Mouse (Mus musculus) thymus, postnatal 14 days (tissue): ENCODE data around the gene Cfap126.
"Not testable (repeated sequence)": the region's sequence is repeated elsewhere in the genome, so short reads cannot be mapped to it uniquely, and the experiment has no call there.

Experiments
- DNase-seq: peaks from one replicate; pipeline ENCODE4 v3.0.0; 2021

The Cfap126 gene

GRCm38 (mm10) chr1:171130971-171131370, 17.3 kb downstream of the Cfap126 start:
- no peak for DNase-seq

DNA sequence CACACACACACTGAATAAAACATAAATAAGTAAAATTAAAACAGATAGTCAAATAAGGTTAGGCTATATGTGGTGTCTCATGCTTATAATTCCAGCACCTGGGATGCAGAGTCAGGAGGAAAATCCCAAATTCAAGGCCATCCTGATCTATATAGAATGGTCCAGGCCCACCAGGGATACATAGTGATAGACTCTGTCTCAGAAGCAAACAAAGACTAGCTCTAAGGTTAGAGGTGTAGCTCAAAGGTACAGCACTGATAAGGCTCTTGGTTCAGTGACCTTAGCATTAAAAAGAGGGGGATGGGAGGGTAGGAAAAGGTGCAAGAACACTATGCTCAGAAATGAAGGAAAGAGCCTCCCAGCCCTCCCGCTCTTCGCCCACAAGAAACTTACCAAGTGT, 21.9 kb downstream of the Cfap126 start:
- no peak for DNase-seq

DNA sequence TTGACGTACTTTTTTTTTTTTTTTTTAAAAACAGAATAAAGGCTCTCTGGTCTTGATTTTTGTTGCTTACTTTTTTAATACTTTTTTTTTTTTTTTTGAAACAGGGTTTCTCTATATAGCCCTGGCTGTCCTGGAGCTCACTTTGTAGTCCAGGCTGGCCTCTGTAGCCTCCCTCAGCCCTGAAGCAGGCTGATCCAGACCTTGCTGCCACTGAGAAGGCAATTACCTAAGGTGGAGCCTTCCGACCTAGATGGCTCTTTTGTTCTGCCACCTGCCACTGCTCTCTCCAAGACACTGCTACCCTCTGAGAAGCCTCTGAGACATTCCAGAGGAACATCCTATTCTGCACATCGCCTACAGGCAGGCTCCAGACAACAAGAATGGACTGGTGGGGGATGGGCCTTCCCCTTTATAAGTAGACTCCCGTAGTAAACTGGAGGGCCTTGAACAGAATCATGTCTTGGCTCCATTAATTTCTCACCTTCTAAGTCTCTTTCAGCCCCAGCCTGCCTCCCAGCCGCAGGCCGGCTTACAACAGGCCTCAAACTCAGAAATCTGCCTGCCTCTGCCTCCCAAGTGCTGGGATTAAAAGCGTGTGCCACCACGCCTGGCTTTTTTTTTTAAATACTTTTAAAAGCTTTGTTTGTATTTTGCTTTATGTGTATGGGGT, 23.9 kb downstream of the Cfap126 start:
- not testable (repeated sequence) for DNase-seq

DNA sequence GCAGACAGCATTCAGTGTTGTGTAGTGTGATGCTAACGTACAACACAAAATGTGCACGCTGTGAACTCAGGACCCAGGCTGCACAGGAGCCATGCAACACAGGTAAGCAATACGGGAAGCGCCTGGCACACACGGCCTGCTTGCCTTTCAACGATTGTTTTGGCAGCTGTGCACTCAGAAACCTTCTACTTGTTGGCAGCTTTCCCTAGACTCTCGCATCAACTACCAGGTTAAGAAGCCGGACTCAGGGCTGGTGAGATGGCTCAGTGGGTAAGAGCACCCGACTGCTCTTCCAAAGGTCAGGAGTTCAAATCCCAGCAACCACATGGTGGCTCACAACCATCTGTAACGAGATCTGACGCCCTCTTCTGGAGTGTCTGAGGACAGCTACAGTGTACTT, 29.3 kb downstream of the Cfap126 start:
- DNase-seq: not testable (repeated sequence)

DNA sequence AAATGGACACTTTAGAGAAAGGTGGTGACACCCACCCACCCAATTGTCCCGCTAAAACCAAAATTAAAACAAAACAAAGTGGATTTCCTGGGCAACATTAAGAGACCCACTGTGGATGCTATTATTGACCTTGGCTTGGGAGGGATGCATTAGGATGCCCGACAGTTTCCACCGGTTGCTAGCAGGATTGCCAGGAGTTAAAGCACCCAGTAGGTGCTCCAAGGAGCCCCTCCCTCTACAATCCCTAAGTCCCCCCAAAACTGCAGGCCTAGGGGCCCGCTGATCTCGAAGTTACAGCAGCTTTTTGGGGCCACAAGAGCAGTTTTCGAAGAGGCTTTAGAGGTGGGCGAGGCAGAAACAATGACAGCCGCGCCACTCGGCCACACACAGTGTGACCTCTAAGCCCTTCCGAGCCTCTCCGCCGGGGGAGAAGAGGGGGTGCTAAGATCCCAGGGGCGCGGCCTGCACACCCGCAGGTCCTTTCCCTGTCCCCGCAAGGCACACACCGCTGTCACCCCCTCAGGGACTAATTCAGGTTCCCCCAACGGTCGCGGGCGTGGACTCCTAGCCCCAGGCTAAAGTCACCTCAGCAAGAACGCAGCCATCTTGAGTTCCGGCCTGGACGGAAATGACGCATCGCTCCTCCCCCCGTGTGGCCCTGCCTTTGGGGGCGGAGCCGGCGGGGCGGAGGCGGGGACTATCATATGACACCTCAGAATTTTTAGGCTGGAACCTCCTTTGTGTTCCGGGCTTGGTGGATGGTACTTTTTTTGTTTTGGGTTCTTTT, 36.4 kb downstream of the Cfap126 start, which contains the start of the genes Sdhc and Mpz:
Gene Sdhc, minus strand, starts transcription at position 630 of the 787 bp plus-strand sequence.
Gene Mpz, plus strand, starts transcription at position 738 of the 787 bp plus-strand sequence.
- DNase-seq: peak; percentile 97

DNA sequence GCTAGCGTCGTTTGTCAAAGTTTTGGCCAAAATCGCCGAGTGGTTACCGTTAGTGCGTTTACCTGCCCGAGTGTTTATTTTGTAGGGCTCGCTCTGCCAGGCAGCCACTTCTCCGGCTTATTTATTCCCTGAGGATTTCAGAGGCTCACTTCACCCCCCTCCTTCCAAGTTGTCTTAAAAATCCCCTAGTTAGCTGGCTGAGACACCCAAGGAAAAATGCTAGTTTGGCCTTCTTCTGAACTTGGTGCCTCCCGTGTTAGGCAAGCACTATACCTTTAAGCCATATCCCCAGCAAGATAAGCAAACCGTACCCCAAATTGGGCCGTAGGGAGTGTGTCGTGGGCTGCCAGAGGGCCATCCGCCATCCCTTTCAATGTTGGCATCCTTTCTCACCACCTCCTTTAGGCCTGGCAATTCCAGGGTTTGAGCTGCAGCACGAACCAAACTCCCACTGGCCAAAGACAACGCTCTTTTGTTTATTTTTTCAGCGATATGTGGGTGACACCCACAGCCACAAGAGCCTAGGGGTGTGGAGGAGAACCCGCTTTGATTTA, 37.2 kb downstream of the Cfap126 start:
- no peak for DNase-seq

DNA sequence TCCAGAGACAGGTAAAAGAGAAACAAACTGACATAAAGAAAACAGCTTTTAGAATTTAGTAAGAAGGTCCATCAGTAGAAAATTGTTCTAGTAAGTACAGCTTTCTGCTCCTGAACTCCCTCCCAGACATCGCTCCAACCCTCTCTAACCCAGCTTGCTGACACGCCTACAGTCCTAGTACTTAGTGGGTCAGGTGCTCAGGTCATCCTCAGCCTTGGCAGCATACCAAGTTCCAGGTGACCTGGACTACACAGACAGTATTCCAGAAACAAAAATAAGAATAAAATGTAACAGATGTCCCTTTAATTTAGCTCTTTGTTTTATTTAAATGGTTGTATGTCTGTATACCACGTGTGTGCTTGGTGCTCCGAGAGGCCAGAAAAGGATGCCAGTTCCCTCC, 38.2 kb downstream of the Cfap126 start:
- no peak for DNase-seq

- DNase-seq: no peak
Measured at GRCm38 (mm10) chr1:171156644-171157043, 42.9 kb downstream of the Cfap126 start.

DNA sequence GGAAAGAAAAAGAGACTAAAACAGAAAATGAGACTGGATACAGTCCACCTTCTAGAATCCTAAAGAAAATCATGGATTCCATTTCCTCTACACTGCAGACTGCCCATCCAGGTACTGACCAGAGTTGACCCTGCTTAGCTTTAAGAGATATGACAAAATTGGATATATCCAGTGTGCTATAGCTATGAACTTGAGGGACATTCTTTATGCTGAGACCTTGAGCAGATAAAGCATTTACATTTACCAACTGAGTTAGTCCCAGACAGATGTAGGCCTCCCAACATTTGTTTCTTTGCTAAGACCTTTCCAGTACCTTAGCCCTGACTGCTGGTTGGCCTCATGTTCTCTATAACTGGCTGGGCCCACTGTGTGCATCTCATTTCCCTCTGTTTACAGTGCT, 44.2 kb downstream of the Cfap126 start:
- DNase-seq: no peak

- no peak for DNase-seq
Measured at GRCm38 (mm10) chr1:171159485-171159975, 45.8 kb downstream of the Cfap126 start.

- DNase-seq: no peak
Measured at GRCm38 (mm10) chr1:171162526-171162925, 48.8 kb downstream of the Cfap126 start.

DNA sequence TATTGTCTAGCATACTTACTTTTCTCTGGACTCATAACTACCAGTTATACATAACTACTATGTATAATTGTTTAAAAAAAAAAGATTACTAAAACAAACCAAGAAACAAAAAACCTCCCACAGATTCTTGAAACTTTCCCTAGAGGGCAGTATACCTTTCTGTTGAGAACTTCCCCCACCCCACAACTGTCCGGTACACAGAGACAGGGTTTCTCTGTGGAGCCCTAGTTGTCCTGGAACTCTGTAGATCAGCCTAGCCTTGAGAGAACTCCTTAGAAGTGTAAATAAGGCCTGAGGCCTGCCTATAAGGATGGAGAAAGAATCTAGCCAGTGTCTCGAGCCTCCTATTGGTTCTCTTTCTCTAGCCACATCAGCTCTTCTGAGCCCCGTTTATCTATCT, 50.5 kb downstream of the Cfap126 start:
- DNase-seq: no peak

DNA sequence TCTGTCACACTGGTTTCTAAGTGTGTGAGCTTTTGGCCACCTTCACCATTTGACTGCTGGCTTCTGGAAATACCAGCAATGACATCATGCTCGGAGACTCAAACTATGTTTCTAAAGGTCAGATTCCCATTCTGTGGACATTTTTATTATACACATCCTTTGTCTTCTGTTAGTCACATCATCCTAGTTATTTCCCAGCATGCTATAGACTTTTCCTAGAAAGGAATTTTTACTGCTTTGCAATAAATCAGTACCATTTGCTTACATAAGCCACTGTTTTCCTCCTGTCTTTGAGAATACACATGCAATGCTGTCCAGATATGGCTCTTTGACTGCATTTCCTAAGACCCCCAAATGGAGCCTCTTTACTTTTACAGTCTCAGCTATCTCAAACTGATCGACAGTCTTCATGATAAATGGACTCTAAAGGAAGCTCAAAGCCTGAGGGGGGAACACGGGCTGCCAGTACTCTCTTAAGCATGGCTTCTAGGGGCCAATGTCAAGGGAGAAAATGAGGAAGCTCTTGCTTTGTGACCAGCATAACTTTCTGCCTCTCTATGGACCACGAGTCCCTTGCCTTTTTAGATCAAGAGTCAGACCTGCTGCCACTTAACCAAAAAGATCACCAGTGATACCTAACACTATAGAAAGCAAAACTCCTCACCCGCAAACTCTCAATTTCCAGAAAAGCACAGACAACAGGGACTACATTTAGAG, 52.1 kb downstream of the Cfap126 start:
- DNase-seq: no peak

GRCm38 (mm10) chr1:171168906-171169305, 55.2 kb downstream of the Cfap126 start:
- DNase-seq: no peak

- DNase-seq: no peak
Measured at GRCm38 (mm10) chr1:171169913-171170312, 56.2 kb downstream of the Cfap126 start.

GRCm38 (mm10) chr1:171171138-171171537, 57.4 kb downstream of the Cfap126 start:
- DNase-seq: no peak

DNA sequence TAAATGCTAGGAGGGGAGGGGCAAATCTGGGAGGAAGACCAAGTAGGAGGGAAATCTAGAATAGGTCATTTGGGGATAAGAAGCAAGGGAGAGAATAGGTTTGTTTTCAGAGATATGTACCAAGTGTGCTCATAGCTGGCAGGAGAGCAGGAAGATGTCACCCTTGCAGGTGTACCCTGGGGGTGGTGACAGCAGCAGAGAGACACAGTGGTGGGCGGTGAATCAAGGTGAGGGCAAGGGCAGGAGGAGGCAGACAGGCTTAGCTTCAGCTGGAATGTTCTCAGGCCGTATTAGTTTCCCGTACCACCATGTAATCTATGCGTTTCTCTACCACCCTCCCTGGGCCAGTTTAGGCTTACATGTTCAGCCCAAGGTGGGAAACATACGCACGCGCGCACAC, 59.1 kb downstream of the Cfap126 start:
- DNase-seq: no peak
